Mouse (Mus musculus): ENCODE results near the gene Rmi2.

GRCm38 (mm10) chr16:10911061-10911460, 76.2 kb downstream of the Rmi2 start:
- no peak for TF ChIP-seq CTCF (IDR thresholded peaks at IDR 0.05; ENCODE audit: control insufficient read depth, insufficient read depth, low read length)
- TF ChIP-seq POLR2A (IDR thresholded peaks at IDR 0.05; ENCODE audit: borderline replicate concordance, control insufficient read depth, low read depth, low read length), result no peak
